Mouse (Mus musculus) T-helper 1 cell (primary cell): ENCODE measurements around the gene Efcab12.
"Not testable (repeated sequence)": the region's sequence is repeated elsewhere in the genome, so short reads cannot be mapped to it uniquely, and the experiment has no call there.

Experiments used
- in situ Hi-C: fragments of 300-600 bp; cut with MboI, MseI; formaldehyde crosslinking; loops from one replicate; pipeline ENCODE4 v1.15.1; 2025; ENCODE audit warnings: high pct_unique_total_duplicates

Gene Efcab12

GRCm38 (mm10) chr6:115838161-115838597 is at the start of gene Efcab12:
TSS of gene Efcab12 (minus strand) at chr6:115838412.
- in situ Hi-C loops: no loop called here

- in situ Hi-C loops: no loop called here
Measured at GRCm38 (mm10) chr6:115886894-115887293, 48.7 kb upstream of the Efcab12 start.

GRCm38 (mm10) chr6:115884018-115884417 is 45.8 kb upstream of the Efcab12 start:
- in situ Hi-C loops: no loop called here

- in situ Hi-C loops: no loop called here
Measured at GRCm38 (mm10) chr6:115880751-115881150, 42.5 kb upstream of the Efcab12 start.

- in situ Hi-C loops: no loop called here
Measured at GRCm38 (mm10) chr6:115879736-115880135, 41.5 kb upstream of the Efcab12 start.

- in situ Hi-C loops: no loop called here
Measured at GRCm38 (mm10) chr6:115878694-115879093, 40.5 kb upstream of the Efcab12 start.

GRCm38 (mm10) chr6:115877239-115877638 is 39.0 kb upstream of the Efcab12 start:
- in situ Hi-C loops: no loop called here

- in situ Hi-C loops: not testable (repeated sequence)
Measured at GRCm38 (mm10) chr6:115871318-115871717, 33.1 kb upstream of the Efcab12 start.

GRCm38 (mm10) chr6:115867157-115867556 is 28.9 kb upstream of the Efcab12 start:
- in situ Hi-C loops: not testable (repeated sequence)

GRCm38 (mm10) chr6:115865246-115865645 is 27.0 kb upstream of the Efcab12 start:
- in situ Hi-C loops: no loop called here

GRCm38 (mm10) chr6:115863340-115863841 is 25.2 kb upstream of the Efcab12 start:
- in situ Hi-C loops: no loop called here

- in situ Hi-C loops: no loop called here
Measured at GRCm38 (mm10) chr6:115860027-115860556, 21.9 kb upstream of the Efcab12 start.

- in situ Hi-C loops: no loop called here
Measured at GRCm38 (mm10) chr6:115859258-115859657, 21.0 kb upstream of the Efcab12 start.

GRCm38 (mm10) chr6:115856361-115856745 is 18.1 kb upstream of the Efcab12 start:
- in situ Hi-C loops: no loop called here

- in situ Hi-C loops: no loop called here
Measured at GRCm38 (mm10) chr6:115855733-115856360, 17.6 kb upstream of the Efcab12 start.

GRCm38 (mm10) chr6:115854432-115854831 is 16.2 kb upstream of the Efcab12 start:
- in situ Hi-C loops: no loop called here

GRCm38 (mm10) chr6:115853985-115854384 is 15.8 kb upstream of the Efcab12 start:
- in situ Hi-C loops: no loop called here

GRCm38 (mm10) chr6:115853091-115853813 is 15.0 kb upstream of the Efcab12 start, which contains the start of the genes Mbd4 and Ift122:
TSS of gene Mbd4 (minus strand) at chr6:115853371.
TSS of gene Ift122 (plus strand) at chr6:115853470.
- in situ Hi-C loops: no loop called here

GRCm38 (mm10) chr6:115852446-115853090 is 14.4 kb upstream of the Efcab12 start:
- in situ Hi-C loops: no loop called here

- in situ Hi-C loops: no loop called here
Measured at GRCm38 (mm10) chr6:115848598-115849304, 10.5 kb upstream of the Efcab12 start.

GRCm38 (mm10) chr6:115846640-115847411 is 8.6 kb upstream of the Efcab12 start:
- in situ Hi-C loops: no loop called here
